Mouse (Mus musculus) lung, adult 2 months (tissue): ENCODE measurements around the gene Zfp383.

Experiments used
- CTCF ChIP-seq: fragments of 200-500 bp; IDR thresholded peaks from 2 replicates; pipeline ENCODE4 v1.5.1; 2011; ENCODE audit warnings: mild to moderate bottlenecking, low read length, control low read depth; ENCODE audit not compliant: insufficient read depth
- POLR2A ChIP-seq: fragments of 200-500 bp; IDR thresholded peaks from 2 replicates; pipeline ENCODE4 v1.6.1; 2011; ENCODE audit warnings: low read depth, mild to moderate bottlenecking, control low read depth, low read length, borderline replicate concordance; ENCODE audit errors: extremely low read depth

GRCm38 (mm10) chr7:29956257-29956656 lies 48.2 kb downstream of the Zfp383 start:
- TF ChIP-seq POLR2A (no peak), CTCF (no peak)
